ENCODE assay signal across 11 mouse cellular contexts in the genomic region with DNA sequence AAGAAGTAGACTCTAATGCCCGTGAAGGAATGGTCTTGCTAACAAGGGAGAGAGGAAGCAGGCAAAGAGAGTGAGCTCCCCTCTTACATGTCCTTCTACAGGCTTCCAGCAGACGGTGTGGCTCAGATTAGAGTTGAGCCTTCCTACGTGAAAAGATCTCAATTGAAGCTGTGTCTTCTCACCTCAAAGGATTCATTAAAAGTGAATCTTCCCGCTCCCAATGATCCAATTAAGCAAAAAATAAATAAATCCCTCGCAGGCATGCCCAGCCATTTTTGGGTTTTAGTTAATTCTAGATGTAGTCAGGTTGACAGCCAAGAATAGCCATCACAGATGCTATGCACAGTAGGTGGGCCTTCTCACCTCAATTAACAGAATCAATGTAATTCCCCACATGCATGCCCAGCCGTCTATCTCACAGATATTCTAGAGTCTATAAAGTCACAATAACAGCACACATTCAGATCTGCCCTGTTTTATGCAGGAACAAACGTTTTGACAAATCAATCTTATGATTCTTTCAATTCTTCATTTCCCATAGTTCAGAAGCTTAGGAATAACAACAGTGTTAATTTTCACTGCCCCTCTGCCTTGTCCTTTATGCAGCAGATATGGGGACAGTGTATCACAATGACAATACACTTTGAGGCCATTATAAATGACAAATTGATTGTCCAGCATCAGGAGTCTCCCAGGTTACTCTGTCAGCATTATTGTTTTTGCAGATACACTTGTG.
DNase-seq lines count a peak whose midpoint lies in the region; ATAC-seq and TF ChIP-seq lines count a peak whose summit lies in the region.
"Had no signal": no experiment of that assay in that cellular context is flagged by ENCODE, and none has a peak within 500 bp of the region (broad histone marks: within the 10 kb centered on the region; RNA-seq: fewer than 3 reads in every experiment).

No protein-coding gene starts in this region.

- no peaks in the 10 kb centered on the region for H3K9me3 ChIP-seq in forebrain, embryonic 11.5 days (ENCODE audit: control insufficient read depth, low read length)
- no peaks in the 10 kb centered on the region for H3K9me3 ChIP-seq in forebrain, embryonic 10.5 days
- H3K9me3 ChIP-seq in forebrain, embryonic 15.5 days = no peaks in the 10 kb centered on the region
- H3K9me3 ChIP-seq in midbrain, embryonic 14.5 days (ENCODE audit: control insufficient read depth, low read length) = no peaks in the 10 kb centered on the region
- H3K9me3 ChIP-seq in liver, embryonic 12.5 days (replicated peaks) = no peaks in the 10 kb centered on the region
- H3K9me3 ChIP-seq: embryonic facial prominence, embryonic 13.5 days; liver, embryonic 15.5 days had no signal

- DNase-seq in forebrain, embryonic 11.5 days (ENCODE audit: low spot score) = no peak
- no peak for DNase-seq in forebrain, embryonic 10.5 days (ENCODE audit: extremely low spot score, low spot score)
- DNase-seq in cerebellum, adult 2 months = peak; percentile 79 to 90
- peak; percentile 59 for DNase-seq in midbrain, embryonic 14.5 days
- DNase-seq in right cerebral cortex, adult 2 months (ENCODE audit: low spot score in 2 of 2) = no peak
- DNase-seq in kidney, adult 8-10 months = no peak
- DNase-seq: kidney, adult 2 months had no signal

- no peak overlapping the region for H3K4me2 ChIP-seq in forebrain, embryonic 11.5 days (ENCODE audit: low read depth, low read length, severe bottlenecking)
- H3K4me2 ChIP-seq in forebrain, embryonic 15.5 days (replicated peaks) = no peak overlapping the region
- no peak overlapping the region for H3K4me2 ChIP-seq in midbrain, embryonic 14.5 days (ENCODE audit: low read length)
- H3K4me2 ChIP-seq in liver, embryonic 12.5 days = no peak overlapping the region
- H3K4me2 ChIP-seq: embryonic facial prominence, embryonic 13.5 days; liver, embryonic 15.5 days had no signal

- WGBS in forebrain, embryonic 11.5 days = 34% methylated on average over 7 of the region's 7 CpGs
- 47% methylated on average over 7 of the region's 7 CpGs for WGBS in forebrain, embryonic 10.5 days
- 9% methylated on average over 7 of the region's 7 CpGs for WGBS in cerebellum, adult 2 months
- WGBS in forebrain, embryonic 15.5 days = 13% methylated on average over 7 of the region's 7 CpGs
- 29% methylated on average over 7 of the region's 7 CpGs for WGBS in midbrain, embryonic 14.5 days
- 47% methylated on average over 7 of the region's 7 CpGs for WGBS in liver, embryonic 12.5 days (ENCODE audit: insufficient replicate concordance)

- no peaks in the 10 kb centered on the region for H3K27me3 ChIP-seq in forebrain, embryonic 11.5 days (ENCODE audit: control insufficient read depth, insufficient read depth, low read length)
- no peaks in the 10 kb centered on the region for H3K27me3 ChIP-seq in forebrain, embryonic 10.5 days (ENCODE audit: poor library complexity, severe bottlenecking)
- H3K27me3 ChIP-seq in cerebellum, adult 2 months (ENCODE audit: control insufficient read depth, insufficient read depth, low read length) = no peaks in the 10 kb centered on the region; the same call in 1 of the 2 replicates
- H3K27me3 ChIP-seq in forebrain, embryonic 15.5 days = no peaks in the 10 kb centered on the region
- H3K27me3 ChIP-seq in midbrain, embryonic 14.5 days (ENCODE audit: control insufficient read depth, insufficient read depth, low read length) = no peaks in the 10 kb centered on the region
- H3K27me3 ChIP-seq in liver, embryonic 12.5 days (replicated peaks) = no peaks in the 10 kb centered on the region
- H3K27me3 ChIP-seq: embryonic facial prominence, embryonic 13.5 days; liver, embryonic 15.5 days had no signal

- no peak overlapping the region for H3K27ac ChIP-seq in forebrain, embryonic 11.5 days (ENCODE audit: low read depth, low read length)
- no peak overlapping the region for H3K27ac ChIP-seq in forebrain, embryonic 10.5 days
- no peak overlapping the region for H3K27ac ChIP-seq in cerebellum, adult 2 months (ENCODE audit: insufficient read depth, low read length)
- H3K27ac ChIP-seq in forebrain, embryonic 15.5 days (replicated peaks) = peak overlapping the region; percentile 73
- peak overlapping the region; percentile 33; the same call in 1 of the 2 replicates for H3K27ac ChIP-seq in midbrain, embryonic 14.5 days (replicated peaks; ENCODE audit: low read depth, low read length)
- H3K27ac ChIP-seq in liver, embryonic 12.5 days = no peak overlapping the region
- H3K27ac ChIP-seq: embryonic facial prominence, embryonic 13.5 days; liver, embryonic 15.5 days had no signal

- peak; percentile 57 for ATAC-seq in forebrain, embryonic 11.5 days (replicated peaks; ENCODE audit: low FRiP score)
- ATAC-seq in forebrain, embryonic 15.5 days (replicated peaks) = peak; percentile 72
- peak; percentile 51; the same call in 1 of the 2 replicates for ATAC-seq in midbrain, embryonic 14.5 days (ENCODE audit: low FRiP score, low TSS enrichment)
- ATAC-seq in liver, embryonic 12.5 days = no peak

- H3K36me3 ChIP-seq in forebrain, embryonic 11.5 days (ENCODE audit: control insufficient read depth, insufficient read depth, low read length) = no peaks in the 10 kb centered on the region
- H3K36me3 ChIP-seq in forebrain, embryonic 10.5 days (replicated peaks) = no peaks in the 10 kb centered on the region
- H3K36me3 ChIP-seq in forebrain, embryonic 15.5 days = no peaks in the 10 kb centered on the region
- no peaks in the 10 kb centered on the region for H3K36me3 ChIP-seq in midbrain, embryonic 14.5 days (ENCODE audit: control insufficient read depth, insufficient read depth, low read length)
- H3K36me3 ChIP-seq in liver, embryonic 12.5 days = no peaks in the 10 kb centered on the region
- H3K36me3 ChIP-seq: embryonic facial prominence, embryonic 13.5 days; liver, embryonic 15.5 days had no signal

- H3K9ac ChIP-seq in forebrain, embryonic 11.5 days (ENCODE audit: low read length) = no peak overlapping the region
- H3K9ac ChIP-seq in forebrain, embryonic 15.5 days (replicated peaks) = no peak overlapping the region
- no peak overlapping the region for H3K9ac ChIP-seq in midbrain, embryonic 14.5 days (replicated peaks; ENCODE audit: low read length)
- no peak overlapping the region for H3K9ac ChIP-seq in liver, embryonic 12.5 days
- H3K9ac ChIP-seq: embryonic facial prominence, embryonic 13.5 days; liver, embryonic 15.5 days had no signal

- H3K4me1 ChIP-seq in forebrain, embryonic 11.5 days (replicated peaks; ENCODE audit: control insufficient read depth, insufficient read depth, low read length) = no peaks in the 10 kb centered on the region
- peaks cover 9% of the 10 kb centered on the region; the same call in 1 of the 2 replicates for H3K4me1 ChIP-seq in forebrain, embryonic 10.5 days
- H3K4me1 ChIP-seq in cerebellum, adult 2 months (ENCODE audit: control insufficient read depth, insufficient read depth, low read length) = peaks cover 15% of the 10 kb centered on the region; the same call in 1 of the 2 replicates
- peaks cover 18% of the 10 kb centered on the region for H3K4me1 ChIP-seq in forebrain, embryonic 15.5 days
- 0 out of 2 replicates have a peak, but pooled peaks cover 4% of the 10 kb centered on the region for H3K4me1 ChIP-seq in midbrain, embryonic 14.5 days (ENCODE audit: control insufficient read depth, insufficient read depth, low read length)
- H3K4me1 ChIP-seq in liver, embryonic 12.5 days = no peaks in the 10 kb centered on the region
- H3K4me1 ChIP-seq: embryonic facial prominence, embryonic 13.5 days; liver, embryonic 15.5 days had no signal

- no peak for TF ChIP-seq CTCF in cerebellum, adult 2 months (IDR thresholded peaks at IDR 0.05; ENCODE audit: borderline replicate concordance, insufficient read depth, low read depth, low read length)

- H3K4me3 ChIP-seq in forebrain, embryonic 11.5 days (ENCODE audit: low read depth, low read length) = no peak overlapping the region
- no peak overlapping the region for H3K4me3 ChIP-seq in forebrain, embryonic 10.5 days
- H3K4me3 ChIP-seq in cerebellum, adult 2 months (replicated peaks; ENCODE audit: insufficient read depth, low read depth, low read length) = no peak overlapping the region
- H3K4me3 ChIP-seq in forebrain, embryonic 15.5 days = no peak overlapping the region
- H3K4me3 ChIP-seq in midbrain, embryonic 14.5 days (replicated peaks; ENCODE audit: low read depth, low read length) = no peak overlapping the region
- no peak overlapping the region for H3K4me3 ChIP-seq in liver, embryonic 12.5 days
- H3K4me3 ChIP-seq: embryonic facial prominence, embryonic 13.5 days; liver, embryonic 15.5 days had no signal

- TF ChIP-seq POLR2A in cerebellum, adult 2 months (IDR thresholded peaks at IDR 0.05; ENCODE audit: borderline replicate concordance, insufficient read depth, low read length) = no peak

Comparison
In these comparisons a context has a peak if more than half of its experiments do, and no peak if none do; other contexts are left out.
1. H3K27ac ChIP-seq: peak in forebrain, embryonic 15.5 days (single experiment) and midbrain, embryonic 14.5 days (single experiment); none in forebrain, embryonic 11.5 days (single experiment), forebrain, embryonic 10.5 days (single experiment), cerebellum, adult 2 months (single experiment) and liver, embryonic 12.5 days (single experiment).
2. DNase-seq: peak in cerebellum, adult 2 months (2 of 2) and midbrain, embryonic 14.5 days (single experiment); none in forebrain, embryonic 11.5 days (single experiment), forebrain, embryonic 10.5 days (single experiment), right cerebral cortex, adult 2 months (0 of 2) and kidney, adult 8-10 months (0 of 2).